Mouse (Mus musculus) adrenal gland, adult 2 months (tissue): ENCODE data around the gene Cebpa. TPM values are rescaled to one million over a fixed set of nuclear protein-coding genes. Genes with fewer than 3 reads are reported as not detected.
A peak's percentile ranks its signal among the peaks of the same experiment; 100 is the strongest.

ENCODE experiments used
- DNase-seq: peaks from one replicate; pipeline ENCODE4 v3.0.0; 2021
- microRNA-seq, 2 experiments: library from miRNA; unstranded; fragments of <30 nt; microRNA quantifications; one replicate each; pipeline ENCODE4 v1.2.0; 2021
- polyA plus RNA-seq: library from polyadenylated mRNA; depleted of rRNA; stranded (reverse); fragments of >200 nt; gene quantifications from 2 replicates; pipeline ENCODE4 v1.2.3, GENCODE M21; 2012; rRNA removed
- total RNA-seq, 2 experiments: library from RNA; stranded (reverse); gene quantifications; 2 replicates each; pipeline ENCODE4 v1.2.3; 2021

Gene Cebpa
- total and polyA plus RNA-seq, 3 experiments = 88.3 to 405 (median 319) TPM

- DNase-seq = peak; percentile 68
Measured at GRCm38 (mm10) chr7:35143864-35144618, 24.9 kb downstream of the Cebpa start.

GRCm38 (mm10) chr7:35145068-35145467 is 26.0 kb downstream of the Cebpa start:
- DNase-seq = no peak

GRCm38 (mm10) chr7:35146269-35146668 is 27.2 kb downstream of the Cebpa start:
- DNase-seq = no peak

GRCm38 (mm10) chr7:35149616-35150433 is 30.7 kb downstream of the Cebpa start:
- DNase-seq = no peak

- no peak for DNase-seq
Measured at GRCm38 (mm10) chr7:35150860-35151259, 31.8 kb downstream of the Cebpa start.

GRCm38 (mm10) chr7:35154449-35154848 is 35.4 kb downstream of the Cebpa start:
- DNase-seq = no peak

- DNase-seq = no peak
Measured at GRCm38 (mm10) chr7:35156561-35157477, 37.7 kb downstream of the Cebpa start.

- DNase-seq = no peak
Measured at GRCm38 (mm10) chr7:35157512-35157911, 38.4 kb downstream of the Cebpa start.

GRCm38 (mm10) chr7:35162443-35162842 is 43.4 kb downstream of the Cebpa start:
- no peak for DNase-seq

- DNase-seq = peak; percentile 51
Measured at GRCm38 (mm10) chr7:35163600-35163999, 44.5 kb downstream of the Cebpa start.

- DNase-seq = no peak
Measured at GRCm38 (mm10) chr7:35164131-35164530, 45.0 kb downstream of the Cebpa start.

GRCm38 (mm10) chr7:35166988-35167387 is 47.9 kb downstream of the Cebpa start:
- DNase-seq = no peak

- no peak for DNase-seq
Measured at GRCm38 (mm10) chr7:35167925-35168324, 48.8 kb downstream of the Cebpa start.

- peak; percentile 90 for DNase-seq
Measured at GRCm38 (mm10) chr7:35169341-35169740, 50.2 kb downstream of the Cebpa start.

Small RNAs within 50 kb of the gene (microRNA-seq; reads per million reads assigned to microRNA genes)
- 0 reads per million in 2 experiments for gene Gm25033

Other genes with a start within 250 kb of the Cebpa start
- gene Pepd, start 206.9 kb upstream of the Cebpa start, total RNA-seq = 100 to 1,000 TPM; 112 to 141 TPM
- gene Pepd, start 206.9 kb upstream of the Cebpa start, polyA plus RNA-seq = 86.4 and 144 TPM in 2 replicates
- gene Cebpg, start 62.7 kb upstream of the Cebpa start, total RNA-seq = 10 to 100 TPM; 46.0 to 65.3 TPM
- gene Cebpg, start 62.7 kb upstream of the Cebpa start, polyA plus RNA-seq = 2.1 and 2.3 TPM in 2 replicates
- 10 to 100 TPM in 1 of 2 experiments, 1 to 10 TPM in 1; 6.4 to 28.1 TPM for gene Slc7a10, start 67.1 kb downstream of the Cebpa start, total RNA-seq
- gene Slc7a10, start 67.1 kb downstream of the Cebpa start, polyA plus RNA-seq = 26.6 and 40.9 TPM in 2 replicates
- gene Lrp3, start 96.2 kb downstream of the Cebpa start, total RNA-seq = 10 to 100 TPM; 14.9 to 22.7 TPM
- 38.8 and 42.9 TPM in 2 replicates for gene Lrp3, start 96.2 kb downstream of the Cebpa start, polyA plus RNA-seq
- 10 to 100 TPM; 16.9 to 17.2 TPM for gene Gpatch1, start 199.1 kb downstream of the Cebpa start, total RNA-seq
- 1.8 and 2.9 TPM in 2 replicates for gene Gpatch1, start 199.1 kb downstream of the Cebpa start, polyA plus RNA-seq
- 1 to 10 TPM; 1.6 to 4.6 TPM for gene Rhpn2, start 214.9 kb downstream of the Cebpa start, total RNA-seq
- 0.51 and 1.3 TPM in 2 replicates for gene Rhpn2, start 214.9 kb downstream of the Cebpa start, polyA plus RNA-seq